Mouse (Mus musculus) heart, postnatal 4 days (tissue): ENCODE data around the gene Olfr395. TPM values are rescaled to one million over a fixed set of nuclear protein-coding genes. Genes with fewer than 3 reads are reported as not detected.
"Not testable (repeated sequence)": the region's sequence is repeated elsewhere in the genome, so short reads cannot be mapped to it uniquely, and the experiment has no call there.

Source experiments
- DNase-seq: peaks from one replicate; pipeline ENCODE4 v3.0.0; 2021
- total RNA-seq, 2 experiments: library from RNA; stranded (reverse); gene quantifications; 2 replicates each; pipeline ENCODE4 v1.2.3; 2021

Gene Olfr395
- total RNA-seq, result not detected

- DNase-seq, result not testable (repeated sequence)
Measured at GRCm38 (mm10) chr11:73909199-73909598, at the start of gene Olfr395. Gene Olfr395 (minus strand): TSS chr11:73909299.

- no peak for DNase-seq
Measured at GRCm38 (mm10) chr11:73936377-73936776, 27.3 kb upstream of the Olfr395 start, which contains the start of gene Olfr23. Gene Olfr23 (plus strand): TSS chr11:73936677.

- DNase-seq, result no peak
Measured at GRCm38 (mm10) chr11:73890671-73891070, 18.4 kb downstream of the Olfr395 start, which contains the start of gene Olfr394. Gene Olfr394 (minus strand): TSS chr11:73890771.

Other genes starting within 250 kb of the Olfr395 start
- gene Zfp735, start 220.5 kb downstream of the Olfr395 start, total RNA-seq, result not detected
- not detected for gene Olfr389, start 128.6 kb downstream of the Olfr395 start, total RNA-seq
- gene Olfr390, start 126.3 kb downstream of the Olfr395 start, total RNA-seq, result not detected
- not detected for gene Olfr391-ps, start 106.2 kb downstream of the Olfr395 start, total RNA-seq
- not detected for gene Olfr392, start 92.2 kb downstream of the Olfr395 start, total RNA-seq
- gene Olfr393, start 57.8 kb downstream of the Olfr395 start, total RNA-seq, result not detected
- not detected for gene Olfr394, start 18.5 kb downstream of the Olfr395 start, total RNA-seq
- gene Olfr23, start 27.4 kb upstream of the Olfr395 start, total RNA-seq, result not detected
- not detected for gene Olfr397, start 51.5 kb upstream of the Olfr395 start, total RNA-seq
- gene Olfr398, start 81.1 kb upstream of the Olfr395 start, total RNA-seq, result not detected
- not detected for gene Olfr139, start 147.3 kb upstream of the Olfr395 start, total RNA-seq
- not detected for gene Olfr399, start 147.3 kb upstream of the Olfr395 start, total RNA-seq
- gene Zfp616, start 160.7 kb upstream of the Olfr395 start, total RNA-seq, result not detected
- gene Olfr401, start 204.4 kb upstream of the Olfr395 start, total RNA-seq, result not detected
- gene Olfr402, start 244.2 kb upstream of the Olfr395 start, total RNA-seq, result not detected